Mouse (Mus musculus): ENCODE measurements around the gene Telo2.

DNA sequence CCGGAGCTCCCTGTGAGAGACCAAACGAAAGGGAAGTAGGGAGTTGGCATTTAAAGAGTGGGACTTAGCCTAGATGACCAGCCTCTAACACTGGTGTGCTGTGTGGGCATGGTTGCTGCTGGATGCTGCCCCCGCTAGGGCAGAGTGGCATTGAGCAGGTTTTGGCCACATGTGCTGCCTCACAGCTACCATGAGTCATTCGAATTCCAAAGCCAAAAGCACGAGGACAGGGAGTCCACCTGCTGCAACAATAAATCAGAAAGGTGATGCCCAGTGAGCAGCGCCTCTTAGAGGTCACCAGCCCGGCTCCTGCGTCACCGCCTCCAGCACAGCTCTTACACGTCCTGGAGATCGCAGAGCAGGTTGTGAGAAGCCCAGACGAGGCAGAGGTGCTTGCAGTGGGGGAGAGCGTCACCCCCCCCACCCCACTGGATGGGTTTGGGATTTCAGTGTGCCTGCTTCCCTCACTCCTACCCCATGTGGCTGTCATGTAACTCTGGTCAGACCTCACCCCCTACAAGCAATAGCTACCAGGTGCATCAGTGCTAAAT, 30.9 kb downstream of the Telo2 start:
- no peak for TF ChIP-seq GATA1 (IDR thresholded peaks at IDR 0.05; ENCODE audit: low read length)
- no peak for TF ChIP-seq TAL1 (IDR thresholded peaks at IDR 0.05; ENCODE audit: low read length)

Data from erythroblast, embryonic 14.5 days (primary cell).